Mouse (Mus musculus) CH12.LX (cell line): ENCODE results near the gene A730009L09Rik. TPM values are rescaled to one million over a fixed set of nuclear protein-coding genes. Genes with fewer than 3 reads are reported as not detected.

ENCODE experiments used
- DNase-seq: peaks from one replicate; pipeline ENCODE4 v3.0.0-alpha.2; 2013; ENCODE audit errors: extremely low read depth
- H3K27ac ChIP-seq: 2 replicates; pipeline ENCODE4 v1.5.1; 2012; ENCODE audit warnings: low read depth, mild to moderate bottlenecking, control low read depth, moderate library complexity; ENCODE audit not compliant: insufficient read depth
- H3K27me3 ChIP-seq: replicated peaks from 2 replicates; pipeline ENCODE3; 2012; ENCODE audit warnings: inconsistent platforms
- H3K36me3 ChIP-seq, 2 experiments: replicated peaks in 1 of 2; 2 replicates each; pipeline versions ENCODE3 to v1.6.1; 2012; ENCODE audit warnings: inconsistent platforms in 1 of 2, low read length in 1 of 2, mild to moderate bottlenecking in 1 of 2, mixed read lengths in 1 of 2, moderate library complexity in 1 of 2; ENCODE audit not compliant: control insufficient read depth in 1 of 2, insufficient read depth in 1 of 2
- H3K4me1 ChIP-seq, 2 experiments: 2 replicates each; pipeline ENCODE4 v1.6.1; 2012; ENCODE audit warnings: inconsistent platforms in 1 of 2, moderate library complexity in 1 of 2; ENCODE audit not compliant: insufficient read depth in 2 of 2, control insufficient read depth in 1 of 2
- H3K4me2 ChIP-seq: 2 replicates; pipeline ENCODE4 v1.6.1; 2012; ENCODE audit warnings: low read depth, mild to moderate bottlenecking, control low read depth; ENCODE audit not compliant: poor library complexity, insufficient read depth, severe bottlenecking
- H3K4me3 ChIP-seq, 3 experiments: fragments of 150-350 bp in 1 of 3; sonication (generic) in 1 of 3; replicated peaks in 1 of 3; 2 replicates each; pipeline versions ENCODE3 to v1.5.1; 2011 to 2012; ENCODE audit warnings: low read depth in 2 of 3, low read length in 2 of 3, mild to moderate bottlenecking in 2 of 3, moderate library complexity in 2 of 3, control low read depth in 1 of 3, improper control_type of control experiment in 1 of 3, inconsistent platforms in 1 of 3, mixed read lengths in 1 of 3; ENCODE audit not compliant: poor library complexity in 1 of 3
- H3K79me2 ChIP-seq: replicated peaks from 2 replicates; pipeline ENCODE4 v1.6.1; 2012; ENCODE audit warnings: mild to moderate bottlenecking, moderate library complexity; ENCODE audit not compliant: control insufficient read depth, poor library complexity, insufficient read depth, severe bottlenecking; ENCODE audit errors: extremely low read depth
- H3K9ac ChIP-seq: 2 replicates; pipeline ENCODE4 v1.6.1; 2012; ENCODE audit warnings: low read depth, mild to moderate bottlenecking, control low read depth, moderate library complexity; ENCODE audit not compliant: insufficient read depth
- H3K9me3 ChIP-seq: replicated peaks from 2 replicates; pipeline ENCODE3; 2012; ENCODE audit warnings: low read length, inconsistent platforms, mixed read lengths
- BHLHE40 ChIP-seq: IDR thresholded peaks from 2 replicates; pipeline ENCODE4 v1.6.1; 2011; ENCODE audit warnings: mild to moderate bottlenecking, low read depth, low read length, improper control_type of control experiment
- CHD1 ChIP-seq: IDR thresholded peaks from 2 replicates; pipeline ENCODE4 v1.6.1; 2012; ENCODE audit warnings: low read depth, low read length, improper control_type of control experiment, inconsistent platforms
- CTCF ChIP-seq, 2 experiments: IDR thresholded peaks in 1 of 2; conservative IDR thresholded peaks in 1 of 2; 2 replicates each; pipeline ENCODE4 v1.5.1; 2011 to 2012; ENCODE audit warnings: low read depth in 2 of 2, low read length in 2 of 2, improper control_type of control experiment in 1 of 2, inconsistent platforms in 1 of 2, mild to moderate bottlenecking in 1 of 2, moderate library complexity in 1 of 2
- ELF1 ChIP-seq: IDR thresholded peaks from 2 replicates; pipeline ENCODE4 v1.6.1; 2014; ENCODE audit warnings: low read depth, mild to moderate bottlenecking, inconsistent platforms, low read length, improper control_type of control experiment
- EP300 ChIP-seq: IDR thresholded peaks from 2 replicates; pipeline ENCODE4 v1.6.1; 2011; ENCODE audit warnings: low read length, improper control_type of control experiment
- ETS1 ChIP-seq: conservative IDR thresholded peaks from 2 replicates; pipeline ENCODE4 v1.6.1; 2012; ENCODE audit warnings: low read depth, mild to moderate bottlenecking, inconsistent platforms, low read length, improper control_type of control experiment, moderate library complexity
- HCFC1 ChIP-seq: IDR thresholded peaks from 2 replicates; pipeline ENCODE4 v1.6.1; 2012; ENCODE audit warnings: low read depth, mild to moderate bottlenecking, inconsistent platforms, low read length, improper control_type of control experiment
- IRF4 ChIP-seq: IDR thresholded peaks from 2 replicates; pipeline ENCODE4 v1.6.1; 2014; ENCODE audit warnings: low read depth, mild to moderate bottlenecking, inconsistent platforms, low read length, improper control_type of control experiment
- JUN ChIP-seq: IDR thresholded peaks from 2 replicates; pipeline ENCODE4 v1.6.1; 2011; ENCODE audit warnings: low read depth, mild to moderate bottlenecking, low read length, improper control_type of control experiment, moderate library complexity; ENCODE audit not compliant: insufficient read depth
- JUND ChIP-seq: conservative IDR thresholded peaks from 2 replicates; pipeline ENCODE4 v1.6.1; 2011; ENCODE audit warnings: low read depth, low read length, improper control_type of control experiment
- KAT2A ChIP-seq: IDR thresholded peaks from 2 replicates; pipeline ENCODE4 v1.6.1; 2012; ENCODE audit warnings: low read length, improper control_type of control experiment, inconsistent platforms; ENCODE audit not compliant: insufficient replicate concordance
- MAFK ChIP-seq: IDR thresholded peaks from 2 replicates; pipeline ENCODE4 v1.6.1; 2011; ENCODE audit warnings: low read length, improper control_type of control experiment; ENCODE audit not compliant: insufficient replicate concordance
- MAX ChIP-seq: IDR thresholded peaks from 2 replicates; pipeline ENCODE4 v1.6.1; 2011; ENCODE audit warnings: low read length, improper control_type of control experiment
- MAZ ChIP-seq: IDR thresholded peaks from 2 replicates; pipeline ENCODE4 v1.6.1; 2012; ENCODE audit warnings: low read depth, mild to moderate bottlenecking, inconsistent platforms, low read length, improper control_type of control experiment, moderate library complexity
- MEF2A ChIP-seq: IDR thresholded peaks from 2 replicates; pipeline ENCODE4 v1.6.1; 2014; ENCODE audit warnings: low read depth, mild to moderate bottlenecking, inconsistent platforms, low read length, improper control_type of control experiment, borderline replicate concordance
- MXI1 ChIP-seq: IDR thresholded peaks from 2 replicates; pipeline ENCODE4 v1.6.1; 2011; ENCODE audit warnings: mild to moderate bottlenecking, low read depth, low read length, improper control_type of control experiment
- MYC ChIP-seq: IDR thresholded peaks from 2 replicates; pipeline ENCODE4 v1.6.1; 2011; ENCODE audit warnings: low read depth, mild to moderate bottlenecking, improper control_type of control experiment, low read length
- NELFE ChIP-seq: IDR thresholded peaks from 2 replicates; pipeline ENCODE4 v1.6.1; 2011; ENCODE audit warnings: low read depth, low read length, improper control_type of control experiment
- RAD21 ChIP-seq: IDR thresholded peaks from 2 replicates; pipeline ENCODE4 v1.6.1; 2011; ENCODE audit warnings: low read depth, mild to moderate bottlenecking, low read length, improper control_type of control experiment, moderate library complexity
- RCOR1 ChIP-seq: conservative IDR thresholded peaks from 2 replicates; pipeline ENCODE4 v1.6.1; 2012; ENCODE audit warnings: low read depth, mild to moderate bottlenecking, inconsistent platforms, low read length, improper control_type of control experiment
- SIN3A ChIP-seq: IDR thresholded peaks from 2 replicates; pipeline ENCODE4 v1.6.1; 2012; ENCODE audit warnings: low read length, improper control_type of control experiment, inconsistent platforms
- SMC3 ChIP-seq: IDR thresholded peaks from 2 replicates; pipeline ENCODE4 v1.6.1; 2011; ENCODE audit warnings: low read depth, low read length, improper control_type of control experiment
- TBP ChIP-seq: conservative IDR thresholded peaks from 2 replicates; pipeline ENCODE4 v1.6.1; 2011; ENCODE audit warnings: low read depth, low read length, improper control_type of control experiment
- TCF12 ChIP-seq: IDR thresholded peaks from 2 replicates; pipeline ENCODE4 v1.6.1; 2014; ENCODE audit warnings: low read depth, mild to moderate bottlenecking, inconsistent platforms, low read length, improper control_type of control experiment
- UBTF ChIP-seq: IDR thresholded peaks from 2 replicates; pipeline ENCODE4 v1.6.1; 2012; ENCODE audit warnings: low read depth, mild to moderate bottlenecking, inconsistent platforms, low read length, improper control_type of control experiment, moderate library complexity
- USF1 ChIP-seq: IDR thresholded peaks from 2 replicates; pipeline ENCODE4 v1.6.1; 2014; ENCODE audit warnings: low read depth, mild to moderate bottlenecking, inconsistent platforms, low read length, improper control_type of control experiment
- USF2 ChIP-seq: conservative IDR thresholded peaks from 2 replicates; pipeline ENCODE4 v1.6.1; 2011; ENCODE audit warnings: low read depth, low read length, improper control_type of control experiment
- ZC3H11A ChIP-seq: IDR thresholded peaks from 2 replicates; pipeline ENCODE4 v1.6.1; 2012; ENCODE audit warnings: low read depth, mild to moderate bottlenecking, inconsistent platforms, low read length, improper control_type of control experiment
- ZKSCAN1 ChIP-seq: IDR thresholded peaks from 2 replicates; pipeline ENCODE4 v1.6.1; 2012; ENCODE audit warnings: low read depth, inconsistent platforms, low read length, improper control_type of control experiment, borderline replicate concordance
- ZMIZ1 ChIP-seq: IDR thresholded peaks from 2 replicates; pipeline ENCODE4 v1.6.1; 2012; ENCODE audit warnings: low read depth, mild to moderate bottlenecking, inconsistent platforms, low read length, improper control_type of control experiment
- dilution Hi-C: fragments of 300-500 bp; cut with MboI; formaldehyde crosslinking; loops from 2 replicates; pipeline ENCODE4 v1.14.3; 2020; ENCODE audit warnings: low sequenced_read_pairs; ENCODE audit not compliant: extremely low pct_unique_long_range_greater_than_20kb, extremely low pct_ligation_motif_present
- in situ Hi-C: fragments of 300-500 bp; cut with MboI; formaldehyde crosslinking; loops from 3 replicates; pipeline ENCODE4 v1.14.3; 2019; ENCODE audit warnings: low sequenced_read_pairs, low pct_ligation_motif_present, low pct_unique_long_range_greater_than_20kb, mixed read lengths
- polyA plus RNA-seq: library from polyadenylated mRNA; unstranded; fragments of >175 nt; gene quantifications from 2 replicates; pipeline ENCODE4 v1.2.1, GENCODE M21; 2012; ENCODE audit warnings: low read depth; ENCODE audit not compliant: insufficient read length
- total RNA-seq, 2 experiments: library from RNA; depleted of rRNA; stranded (reverse); fragments of 300-350 nt in 1 of 2; fragments of >200 nt in 1 of 2; gene quantifications; 2 replicates each; pipeline ENCODE4 v1.2.3; 2012 to 2014

Gene A730009L09Rik
- total and polyA plus RNA-seq, 3 experiments, result not detected

DNA sequence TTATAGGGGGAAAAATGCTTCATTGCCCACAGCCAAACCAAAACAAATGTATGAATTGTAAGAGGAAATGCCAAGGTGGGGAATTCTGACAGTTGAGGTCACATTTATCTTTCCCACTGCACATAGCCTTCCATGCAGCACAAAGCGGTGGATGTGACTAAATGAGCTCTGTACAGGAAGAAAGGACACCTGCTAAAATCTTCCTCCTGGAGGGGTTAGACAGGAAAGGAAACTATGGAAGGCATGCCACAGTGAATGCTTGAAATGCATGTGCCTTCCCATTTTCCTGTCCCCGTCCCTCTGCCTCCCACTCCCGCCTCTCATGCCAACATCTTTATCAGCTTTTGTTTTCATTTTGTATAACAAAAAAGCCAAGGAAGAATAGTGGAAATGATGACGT is 7.2 kb upstream of the A730009L09Rik start:
- TF ChIP-seq ELF1 (no peak), SMC3 (no peak), HCFC1 (no peak), JUN (no peak), TCF12 (no peak), ETS1 (no peak), NELFE (no peak), MAZ (no peak), JUND (no peak), RAD21 (no peak), USF1 (no peak), MYC (no peak), KAT2A (no peak)
- TF ChIP-seq, all 38 proteins: peak for 0
- no peak for DNase-seq
- Histone ChIP-seq H3K9me3 (no peaks in the 10 kb centered on the region), H3K36me3 (no peaks in the 10 kb centered on the region), H3K4me2 (no peak overlapping the region), H3K27ac (no peak overlapping the region), H3K4me1 (peaks cover 0 to 12% of the 10 kb centered on the region in 2 experiments; a peak in 3 of 4 replicates), H3K79me2 (no peaks in the 10 kb centered on the region), H3K4me3 (no peak overlapping the region), H3K27me3 (no peaks in the 10 kb centered on the region), H3K9ac (no peak overlapping the region)
- dilution Hi-C loops, result no loop called here
- in situ Hi-C loops, result no loop called here

- Histone ChIP-seq H3K27me3 (no peaks in the 10 kb centered on the region), H3K9ac (no peak overlapping the region), H3K4me3 (no peak overlapping the region), H3K36me3 (no peaks in the 10 kb centered on the region), H3K79me2 (no peaks in the 10 kb centered on the region), H3K4me1 (peaks cover 3 to 17% of the 10 kb centered on the region in 2 experiments; a peak in 3 of 4 replicates), H3K4me2 (peak overlapping the region; percentile 30; the same call in 1 of the 2 replicates), H3K27ac (no peak overlapping the region), H3K9me3 (peaks cover 4% of the 10 kb centered on the region)
- DNase-seq, result peak; percentile 64
- in situ Hi-C loops (no loop called here), dilution Hi-C loops (no loop called here)
- TF ChIP-seq EP300 (peak; percentile 69), UBTF (no peak), TCF12 (peak; percentile 80), ZKSCAN1 (no peak), NELFE (no peak), RCOR1 (peak; percentile 17; the same call in 1 of the 2 replicates), MEF2A (peak; percentile 97), CHD1 (peak; percentile 85; the same call in 1 of the 2 replicates), MAX (no peak), ZC3H11A (no peak), MAFK (no peak), JUN (no peak), TBP (no peak), BHLHE40 (peak; percentile 55; the same call in 1 of the 2 replicates), CTCF (conservative IDR thresholded peaks at IDR 0.05 in 1 of 2, IDR thresholded peaks at IDR 0.05 in 1 of 2; ENCODE audit: low read depth in 2 of 2, low read length in 2 of 2) (no peak), SIN3A (peak; percentile 59; the same call in 1 of the 2 replicates), MAZ (0 out of 2 replicates have a peak, but pooled peaks have one; percentile 13), IRF4 (peak; percentile 68), ETS1 (peak; percentile 92), HCFC1 (0 out of 2 replicates have a peak, but pooled peaks have one; percentile 17), ZMIZ1 (peak; percentile 43; the same call in 1 of the 2 replicates), MXI1 (peak; percentile 43; the same call in 1 of the 2 replicates), USF2 (no peak), KAT2A (no peak), ELF1 (no peak)
These were observed 7.2 kb downstream of the A730009L09Rik start for GRCm38 (mm10) chr16:84521975-84522635.
